Mouse (Mus musculus) lung, postnatal 0 days (tissue): ENCODE results near the gene Flot2.

Experiments
- CTCF ChIP-seq: IDR thresholded peaks from 2 replicates; pipeline ENCODE4 v1.5.1; 2016; ENCODE audit warnings: antibody characterized with exemption, mild to moderate bottlenecking
- EP300 ChIP-seq: IDR thresholded peaks from 2 replicates; pipeline ENCODE4 v1.6.1; 2016; ENCODE audit warnings: antibody characterized with exemption, mild to moderate bottlenecking, control low read depth

DNA sequence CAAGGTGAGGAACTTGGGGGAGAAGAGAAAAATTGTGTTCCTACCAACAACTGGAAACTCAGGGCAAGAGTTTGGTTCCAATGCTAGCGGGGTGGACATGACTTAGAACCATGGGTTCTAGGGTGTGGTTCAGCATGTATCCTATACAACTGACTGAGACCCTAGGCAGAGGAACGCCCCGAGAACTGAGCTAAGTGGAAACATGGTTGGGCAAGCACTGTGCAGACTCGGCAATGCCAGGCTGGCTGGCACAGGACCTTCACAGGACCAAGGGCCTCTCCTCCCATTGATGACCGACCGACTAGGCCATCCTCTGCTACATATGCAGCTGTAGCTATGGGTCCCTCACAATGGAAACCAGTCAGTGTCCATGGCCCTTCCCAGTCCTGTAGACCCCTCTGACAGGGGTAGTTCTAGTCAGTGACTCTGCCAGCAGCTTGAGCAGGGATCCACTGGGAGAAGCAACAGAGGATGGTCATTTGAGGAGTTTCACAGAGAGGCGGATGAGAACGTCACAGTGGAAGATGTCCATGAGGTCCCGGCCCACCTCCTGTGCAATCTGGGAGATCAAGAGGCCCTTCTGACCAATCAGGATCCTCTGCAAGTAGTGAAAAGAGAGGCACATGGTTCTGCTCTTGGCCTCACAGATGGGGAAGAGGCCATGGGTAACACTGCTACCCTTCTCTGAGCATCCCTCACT, 36.0 kb downstream of the Flot2 start:
- TF ChIP-seq CTCF (no peak), EP300 (no peak)
